Mouse (Mus musculus) neural tube, embryonic 11.5 days (tissue): ENCODE results near the gene Mrps33. TPM values are rescaled to one million over a fixed set of nuclear protein-coding genes. Genes with fewer than 3 reads are reported as not detected.
A peak's percentile ranks its signal among the peaks of the same experiment; 100 is the strongest.

Experiments
- ATAC-seq: fragments of 200-750 bp; cut with Nextera tagmentation; 2 replicates; pipeline ENCODE4 v1.8.0; 2017; ENCODE audit warnings: moderate number of reproducible peaks, mild to moderate bottlenecking, moderate TSS enrichment, moderate library complexity; ENCODE audit not compliant: insufficient read depth, low FRiP score, low TSS enrichment
- DNase-seq: peaks from one replicate; pipeline ENCODE4 v3.0.0-alpha.2; 2015; ENCODE audit warnings: low spot score
- H3K27ac ChIP-seq: fragments of 300-500 bp; sonication (generic); 2 replicates; pipeline ENCODE4 v1.5.1; 2014; ENCODE audit warnings: low read depth, mild to moderate bottlenecking, low read length
- H3K27me3 ChIP-seq: fragments of 300-500 bp; sonication (generic); 2 replicates; pipeline ENCODE4 v1.6.1; 2014; ENCODE audit warnings: mild to moderate bottlenecking, low read length, mixed read lengths; ENCODE audit not compliant: control insufficient read depth, insufficient read depth
- H3K36me3 ChIP-seq: fragments of 300-500 bp; sonication (generic); 2 replicates; pipeline ENCODE4 v1.6.1; 2014; ENCODE audit warnings: mild to moderate bottlenecking, low read length, moderate library complexity, mixed read lengths; ENCODE audit not compliant: control insufficient read depth, insufficient read depth
- H3K4me1 ChIP-seq: fragments of 300-500 bp; sonication (generic); 2 replicates; pipeline ENCODE4 v1.6.1; 2014; ENCODE audit warnings: low read length, mixed read lengths; ENCODE audit not compliant: control insufficient read depth, insufficient read depth
- H3K4me2 ChIP-seq: fragments of 300-500 bp; sonication (generic); 2 replicates; pipeline ENCODE4 v1.6.1; 2014; ENCODE audit warnings: low read depth, mild to moderate bottlenecking, moderate library complexity
- H3K4me3 ChIP-seq: fragments of 300-500 bp; sonication (generic); 2 replicates; pipeline ENCODE4 v1.5.1; 2014; ENCODE audit warnings: low read depth, low read length
- H3K9ac ChIP-seq: fragments of 300-500 bp; sonication (generic); 2 replicates; pipeline ENCODE4 v1.6.1; 2014; ENCODE audit warnings: mild to moderate bottlenecking, low read length
- H3K9me3 ChIP-seq: fragments of 300-500 bp; sonication (generic); 2 replicates; pipeline ENCODE4 v1.6.1; 2016; ENCODE audit warnings: low read length; ENCODE audit not compliant: control insufficient read depth
- WGBS: fragments of 180-500 bp; shearing (Covaris S2); extraction: QIAGEN DNeasy Blood & Tissue Kit; methylation state at CpG from one replicate; pipeline ENCODE4 v1.1.7; 2014; 5-methylcytosine and 5-hydroxymethylcytosine counted together
- polyA plus RNA-seq: library from polyadenylated mRNA; unstranded; fragments of >200 nt; fragmentation: Nextera tagmentation; extraction: Ambion mirVana; gene quantifications from 2 replicates; pipeline ENCODE4 v1.2.1, GENCODE M21; 2014

Gene Mrps33
- polyA plus RNA-seq, 1 experiment from 2014 or later = 230 TPM

- WGBS = 94% methylated on average over 7 of the region's 7 CpGs
- Histone ChIP-seq H3K4me2 (no peak overlapping the region), H3K27me3 (no peaks in the 10 kb centered on the region), H3K36me3 (no peaks in the 10 kb centered on the region), H3K4me1 (no peaks in the 10 kb centered on the region), H3K27ac (no peak overlapping the region; the same call in 1 of the 2 replicates), H3K9ac (no peak overlapping the region), H3K9me3 (no peaks in the 10 kb centered on the region), H3K4me3 (no peak overlapping the region)
- ATAC-seq = no peak
- DNase-seq = no peak
Observed at GRCm38 (mm10) chr6:39807050-39807560, 3.7 kb downstream of the Mrps33 start.

- DNase-seq = peak; percentile 16
- WGBS = 72% methylated on average over 7 of the region's 7 CpGs
- H3K27ac ChIP-seq = peak overlapping the region; percentile 11
Observed at GRCm38 (mm10) chr6:39806336-39806735, 4.5 kb downstream of the Mrps33 start.

GRCm38 (mm10) chr6:39805916-39806315, 4.9 kb downstream of the Mrps33 start:
- Histone ChIP-seq H3K4me1 (no peaks in the 10 kb centered on the region), H3K4me3 (no peak overlapping the region), H3K36me3 (peaks cover under 1% of the 10 kb centered on the region; the same call in 1 of the 2 replicates), H3K9me3 (no peaks in the 10 kb centered on the region), H3K27me3 (no peaks in the 10 kb centered on the region), H3K4me2 (no peak overlapping the region), H3K9ac (no peak overlapping the region), H3K27ac (no peak overlapping the region)
- ATAC-seq (peak; percentile 54; the same call in 1 of the 2 replicates), DNase-seq (peak; percentile 29)
- WGBS = 27% methylated on average over 3 of the region's 3 CpGs

More at GRCm38 (mm10) chr6:39806336-39806735, 4.5 kb downstream of the Mrps33 start:
- Histone ChIP-seq H3K36me3 (no peaks in the 10 kb centered on the region), H3K9ac (no peak overlapping the region), H3K27me3 (no peaks in the 10 kb centered on the region), H3K4me1 (no peaks in the 10 kb centered on the region), H3K4me3 (no peak overlapping the region), H3K9me3 (no peaks in the 10 kb centered on the region), H3K4me2 (no peak overlapping the region)
- no peak for ATAC-seq

DNA sequence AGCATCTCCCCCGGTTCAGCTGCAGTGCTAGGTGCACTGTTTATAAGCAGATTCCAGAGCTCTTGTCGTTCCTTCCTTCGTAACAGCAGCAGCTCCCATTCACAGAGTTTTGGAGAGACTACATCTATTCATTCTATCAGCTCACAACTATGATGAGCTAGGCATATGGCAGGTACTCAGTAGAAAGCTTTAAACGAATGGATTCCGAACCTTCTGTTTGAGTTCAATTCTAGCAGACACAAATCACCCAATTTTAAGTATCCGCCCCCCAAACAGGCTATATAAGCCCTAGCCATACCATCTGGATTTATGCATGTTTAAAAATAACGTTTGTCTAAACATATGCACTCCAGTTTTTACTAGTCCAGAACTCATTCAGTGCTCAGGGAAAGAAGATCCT, 9.8 kb downstream of the Mrps33 start:
- no peak overlapping the region for H3K9ac ChIP-seq
- ATAC-seq (no peak), DNase-seq (no peak)
- H3K4me3 ChIP-seq = no peak overlapping the region
- H3K27me3 ChIP-seq = no peaks in the 10 kb centered on the region
- 95% methylated on average over 7 of the region's 7 CpGs for WGBS
- H3K9me3 ChIP-seq = no peaks in the 10 kb centered on the region
- no peak overlapping the region for H3K27ac ChIP-seq
- H3K4me2 ChIP-seq = no peak overlapping the region
- H3K4me1 ChIP-seq = no peaks in the 10 kb centered on the region
- H3K36me3 ChIP-seq = peaks cover 6% of the 10 kb centered on the region

DNA sequence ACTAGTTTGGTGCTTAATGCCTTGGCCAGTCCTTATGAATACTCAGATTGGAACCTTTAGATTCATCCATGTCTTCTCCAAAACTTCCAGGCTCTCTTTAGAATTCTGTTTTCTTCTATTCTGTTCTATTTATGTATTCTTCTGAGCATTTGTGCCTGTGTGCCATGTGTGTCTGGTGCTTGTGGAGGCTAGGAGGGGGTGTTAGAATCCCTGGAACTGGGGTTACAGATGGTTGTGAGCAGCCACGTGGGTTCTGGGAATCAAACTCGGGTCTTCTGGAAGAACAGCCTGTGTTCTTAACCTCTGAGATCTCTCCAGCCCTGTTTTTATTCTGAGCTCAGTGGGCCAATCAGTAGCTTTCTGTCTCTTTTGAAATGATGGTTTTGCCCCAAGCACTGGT, 13.7 kb downstream of the Mrps33 start:
- Histone ChIP-seq H3K4me2 (no peak overlapping the region), H3K9me3 (no peaks in the 10 kb centered on the region), H3K9ac (no peak overlapping the region), H3K27ac (no peak overlapping the region), H3K4me3 (no peak overlapping the region), H3K36me3 (peaks cover 6% of the 10 kb centered on the region), H3K4me1 (no peaks in the 10 kb centered on the region), H3K27me3 (no peaks in the 10 kb centered on the region)
- WGBS = 74% methylated on average over 2 of the region's 2 CpGs
- ATAC-seq = no peak
- DNase-seq = no peak

GRCm38 (mm10) chr6:39796150-39796549, 14.6 kb downstream of the Mrps33 start:
- no peak overlapping the region for H3K27ac ChIP-seq
- no peak overlapping the region for H3K4me3 ChIP-seq
- H3K9me3 ChIP-seq = no peaks in the 10 kb centered on the region
- no peaks in the 10 kb centered on the region for H3K27me3 ChIP-seq
- no peaks in the 10 kb centered on the region for H3K4me1 ChIP-seq
- no peak overlapping the region for H3K9ac ChIP-seq
- no peak for DNase-seq
- no peak overlapping the region for H3K4me2 ChIP-seq
- ATAC-seq = no peak
- peaks cover 6% of the 10 kb centered on the region for H3K36me3 ChIP-seq
- 76% methylated on average over 1 of the region's 1 CpGs for WGBS

DNA sequence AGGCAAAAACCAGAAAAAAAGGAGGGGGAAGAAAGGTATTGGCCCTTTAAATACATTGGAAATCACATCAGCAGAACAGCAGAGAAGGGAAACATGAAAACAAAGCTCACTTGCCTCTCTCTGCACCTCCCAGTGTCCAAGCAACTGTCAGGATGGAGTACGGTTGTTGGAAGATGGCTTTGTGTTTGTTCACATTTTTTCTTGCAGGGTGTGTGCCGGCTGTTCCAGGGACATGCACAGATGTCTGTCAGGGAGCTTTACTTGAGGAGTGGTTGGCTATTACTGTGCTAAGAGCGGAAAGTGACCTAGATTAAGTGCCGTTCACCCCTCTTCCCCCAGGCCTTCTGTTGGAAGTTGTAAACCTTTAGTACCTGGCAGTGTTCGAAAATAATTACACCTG, 19.0 kb downstream of the Mrps33 start:
- Histone ChIP-seq H3K4me1 (no peaks in the 10 kb centered on the region; the same call in 1 of the 2 replicates), H3K27ac (no peak overlapping the region), H3K4me3 (no peak overlapping the region), H3K9me3 (no peaks in the 10 kb centered on the region), H3K36me3 (no peaks in the 10 kb centered on the region), H3K4me2 (no peak overlapping the region), H3K9ac (no peak overlapping the region), H3K27me3 (no peaks in the 10 kb centered on the region)
- DNase-seq = no peak
- 59% methylated on average over 5 of the region's 5 CpGs for WGBS
- ATAC-seq = no peak

DNA sequence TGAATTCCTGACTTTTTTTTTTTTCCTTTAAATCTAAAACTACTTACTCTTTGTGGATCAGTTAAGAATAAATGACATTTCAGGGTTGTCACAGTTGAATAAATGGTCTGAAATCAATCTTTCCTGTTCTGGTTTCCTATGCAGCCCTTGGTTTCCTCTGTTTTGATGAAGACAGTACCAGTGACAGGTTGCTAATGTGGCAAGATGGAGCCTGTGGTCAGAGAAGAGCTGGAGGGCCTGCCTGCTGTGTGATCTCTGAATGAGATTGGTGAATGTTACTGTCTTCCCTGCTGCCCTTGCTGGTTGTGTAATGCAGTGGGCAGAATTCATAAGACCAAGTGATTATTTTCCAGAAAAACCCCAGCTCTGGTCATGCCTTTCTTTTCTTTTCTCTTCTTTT, 22.4 kb downstream of the Mrps33 start:
- H3K4me1 ChIP-seq = no peaks in the 10 kb centered on the region; the same call in 1 of the 2 replicates
- no peaks in the 10 kb centered on the region for H3K36me3 ChIP-seq
- no peaks in the 10 kb centered on the region for H3K27me3 ChIP-seq
- DNase-seq = no peak
- no peaks in the 10 kb centered on the region for H3K9me3 ChIP-seq
- H3K27ac ChIP-seq = no peak overlapping the region
- no peak overlapping the region for H3K4me2 ChIP-seq
- H3K4me3 ChIP-seq = no peak overlapping the region
- H3K9ac ChIP-seq = no peak overlapping the region
- no peak for ATAC-seq

GRCm38 (mm10) chr6:39787783-39788182, 23.0 kb downstream of the Mrps33 start:
- H3K36me3 ChIP-seq = no peaks in the 10 kb centered on the region
- H3K27me3 ChIP-seq = no peaks in the 10 kb centered on the region
- no peak for ATAC-seq
- H3K9ac ChIP-seq = no peak overlapping the region
- no peaks in the 10 kb centered on the region for H3K9me3 ChIP-seq
- H3K4me2 ChIP-seq = no peak overlapping the region
- DNase-seq = peak; percentile 37
- 21% methylated on average over 9 of the region's 9 CpGs for WGBS
- no peak overlapping the region for H3K27ac ChIP-seq
- no peaks in the 10 kb centered on the region; the same call in 1 of the 2 replicates for H3K4me1 ChIP-seq
- no peak overlapping the region for H3K4me3 ChIP-seq
